Mouse (Mus musculus): Measurements from ENCODE around the gene Hivep3. TPM values are rescaled to one million over a fixed set of nuclear protein-coding genes. Genes with fewer than 3 reads are reported as not detected.

Gene Hivep3
- polyA plus RNA-seq, 1 experiment from 2014 or later, result 8.6 TPM

DNA sequence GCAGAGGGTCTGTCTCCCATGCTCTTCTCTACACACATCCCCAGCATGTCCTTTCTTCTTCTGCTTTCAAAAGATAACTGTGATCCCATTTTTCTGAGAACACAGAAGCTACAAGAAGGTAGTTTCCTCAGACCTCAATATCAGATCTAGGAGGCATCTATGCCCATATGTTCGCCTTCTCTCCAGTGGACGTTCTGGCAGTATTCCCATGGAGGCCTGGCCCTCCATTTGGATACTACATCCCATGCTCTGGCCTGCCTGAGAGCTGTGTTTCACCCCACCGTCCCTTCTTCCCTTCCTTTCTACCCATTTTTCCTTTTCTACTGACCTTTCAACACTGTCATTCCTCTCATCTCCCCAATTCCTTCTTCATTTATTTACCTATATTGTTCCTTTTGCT, 34.5 kb downstream of the Hivep3 start:
- H3K4me2 ChIP-seq (replicated peaks; ENCODE audit: low read depth, low read length), result no peak overlapping the region
- H3K27ac ChIP-seq (ENCODE audit: low read length), result no peak overlapping the region
- no peak overlapping the region for H3K9ac ChIP-seq (replicated peaks; ENCODE audit: low read depth, low read length)
- H3K4me3 ChIP-seq (ENCODE audit: low read depth, low read length), result no peak overlapping the region
- H3K4me1 ChIP-seq (ENCODE audit: control insufficient read depth, insufficient read depth, low read length), result no peaks in the 10 kb centered on the region
- 82% methylated on average over 3 of the region's 3 CpGs for WGBS
- H3K9me3 ChIP-seq (ENCODE audit: control insufficient read depth, low read depth, low read length), result no peaks in the 10 kb centered on the region
- no peaks in the 10 kb centered on the region for H3K36me3 ChIP-seq (ENCODE audit: control insufficient read depth, insufficient read depth, low read length)
- no peak for ATAC-seq (ENCODE audit: insufficient number of reproducible peaks, insufficient read depth, low FRiP score, low read depth)
- H3K27me3 ChIP-seq (ENCODE audit: control insufficient read depth, insufficient read depth, low read length), result no peaks in the 10 kb centered on the region

DNA sequence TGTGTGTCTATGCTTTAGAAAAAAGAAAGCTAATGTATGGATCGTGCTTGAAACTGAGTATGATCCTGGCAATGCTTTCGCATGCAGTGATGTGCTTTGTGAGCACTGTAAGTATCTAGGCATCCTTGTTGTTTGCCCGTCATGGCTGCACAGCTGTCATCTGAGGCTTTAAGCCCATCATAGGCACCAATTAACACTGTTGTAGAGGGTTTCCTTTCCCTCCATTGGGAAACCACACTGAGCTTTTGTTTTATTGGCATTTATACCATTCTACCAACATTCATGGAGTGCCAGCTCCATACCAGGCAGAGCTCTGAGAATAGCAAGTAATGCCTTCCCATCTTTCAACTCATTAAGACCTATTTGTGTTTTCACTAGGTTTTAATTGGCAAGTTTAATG, 42.3 kb downstream of the Hivep3 start:
- Histone ChIP-seq H3K27me3 (ENCODE audit: control insufficient read depth, insufficient read depth, low read length) (no peaks in the 10 kb centered on the region), H3K36me3 (ENCODE audit: control insufficient read depth, insufficient read depth, low read length) (no peaks in the 10 kb centered on the region), H3K27ac (ENCODE audit: low read length) (no peak overlapping the region), H3K4me2 (replicated peaks; ENCODE audit: low read depth, low read length) (no peak overlapping the region), H3K4me3 (ENCODE audit: low read depth, low read length) (no peak overlapping the region), H3K4me1 (ENCODE audit: control insufficient read depth, insufficient read depth, low read length) (no peaks in the 10 kb centered on the region), H3K9me3 (ENCODE audit: control insufficient read depth, low read depth, low read length) (no peaks in the 10 kb centered on the region), H3K9ac (replicated peaks; ENCODE audit: low read depth, low read length) (no peak overlapping the region)
- WGBS, result 74% methylated on average over 3 of the region's 3 CpGs
- ATAC-seq (ENCODE audit: insufficient number of reproducible peaks, insufficient read depth, low FRiP score, low read depth), result no peak

- no peak for ATAC-seq (ENCODE audit: insufficient number of reproducible peaks, insufficient read depth, low FRiP score, low read depth)
- H3K9me3 ChIP-seq (ENCODE audit: control insufficient read depth, low read depth, low read length), result no peaks in the 10 kb centered on the region
These were observed 43.6 kb downstream of the Hivep3 start for GRCm38 (mm10) chr4:119777146-119777545.

GRCm38 (mm10) chr4:119779561-119780400, 46.2 kb downstream of the Hivep3 start:
- Histone ChIP-seq H3K4me2 (replicated peaks; ENCODE audit: low read depth, low read length) (no peak overlapping the region), H3K9ac (replicated peaks; ENCODE audit: low read depth, low read length) (no peak overlapping the region), H3K4me1 (ENCODE audit: control insufficient read depth, insufficient read depth, low read length) (no peaks in the 10 kb centered on the region), H3K9me3 (ENCODE audit: control insufficient read depth, low read depth, low read length) (no peaks in the 10 kb centered on the region), H3K4me3 (ENCODE audit: low read depth, low read length) (no peak overlapping the region), H3K27ac (ENCODE audit: low read length) (no peak overlapping the region), H3K27me3 (ENCODE audit: control insufficient read depth, insufficient read depth, low read length) (no peaks in the 10 kb centered on the region), H3K36me3 (ENCODE audit: control insufficient read depth, insufficient read depth, low read length) (no peaks in the 10 kb centered on the region)
- no peak for ATAC-seq (ENCODE audit: insufficient number of reproducible peaks, insufficient read depth, low FRiP score, low read depth)
- WGBS, result 59% methylated on average over 5 of the region's 5 CpGs

More at GRCm38 (mm10) chr4:119777146-119777545, 43.6 kb downstream of the Hivep3 start:
- no peaks in the 10 kb centered on the region for H3K36me3 ChIP-seq (ENCODE audit: control insufficient read depth, insufficient read depth, low read length)
- 82% methylated on average over 3 of the region's 3 CpGs for WGBS
- no peak overlapping the region for H3K27ac ChIP-seq (ENCODE audit: low read length)
- no peak overlapping the region for H3K4me2 ChIP-seq (replicated peaks; ENCODE audit: low read depth, low read length)
- no peak overlapping the region for H3K4me3 ChIP-seq (ENCODE audit: low read depth, low read length)
- H3K4me1 ChIP-seq (ENCODE audit: control insufficient read depth, insufficient read depth, low read length), result no peaks in the 10 kb centered on the region
- H3K27me3 ChIP-seq (ENCODE audit: control insufficient read depth, insufficient read depth, low read length), result no peaks in the 10 kb centered on the region
- no peak overlapping the region for H3K9ac ChIP-seq (replicated peaks; ENCODE audit: low read depth, low read length)

- no peak overlapping the region for H3K4me2 ChIP-seq (replicated peaks; ENCODE audit: low read depth, low read length)
- no peaks in the 10 kb centered on the region for H3K9me3 ChIP-seq (ENCODE audit: control insufficient read depth, low read depth, low read length)
- no peaks in the 10 kb centered on the region for H3K27me3 ChIP-seq (ENCODE audit: control insufficient read depth, insufficient read depth, low read length)
- H3K4me3 ChIP-seq (ENCODE audit: low read depth, low read length), result no peak overlapping the region
- no peak overlapping the region for H3K9ac ChIP-seq (replicated peaks; ENCODE audit: low read depth, low read length)
- no peak for ATAC-seq (ENCODE audit: insufficient number of reproducible peaks, insufficient read depth, low FRiP score, low read depth)
- H3K27ac ChIP-seq (ENCODE audit: low read length), result no peak overlapping the region
- no peaks in the 10 kb centered on the region for H3K36me3 ChIP-seq (ENCODE audit: control insufficient read depth, insufficient read depth, low read length)
- 70% methylated on average over 6 of the region's 6 CpGs for WGBS
- no peaks in the 10 kb centered on the region for H3K4me1 ChIP-seq (ENCODE audit: control insufficient read depth, insufficient read depth, low read length)
These were observed 47.3 kb downstream of the Hivep3 start for GRCm38 (mm10) chr4:119780881-119781280.

GRCm38 (mm10) chr4:119784959-119785358, 51.4 kb downstream of the Hivep3 start:
- Histone ChIP-seq H3K4me3 (ENCODE audit: low read depth, low read length) (no peak overlapping the region), H3K9ac (replicated peaks; ENCODE audit: low read depth, low read length) (no peak overlapping the region), H3K27me3 (ENCODE audit: control insufficient read depth, insufficient read depth, low read length) (no peaks in the 10 kb centered on the region), H3K9me3 (ENCODE audit: control insufficient read depth, low read depth, low read length) (no peaks in the 10 kb centered on the region), H3K27ac (ENCODE audit: low read length) (no peak overlapping the region), H3K36me3 (ENCODE audit: control insufficient read depth, insufficient read depth, low read length) (no peaks in the 10 kb centered on the region), H3K4me2 (replicated peaks; ENCODE audit: low read depth, low read length) (no peak overlapping the region), H3K4me1 (ENCODE audit: control insufficient read depth, insufficient read depth, low read length) (no peaks in the 10 kb centered on the region)
- 87% methylated on average over 3 of the region's 3 CpGs for WGBS
- no peak for ATAC-seq (ENCODE audit: insufficient number of reproducible peaks, insufficient read depth, low FRiP score, low read depth)

DNA sequence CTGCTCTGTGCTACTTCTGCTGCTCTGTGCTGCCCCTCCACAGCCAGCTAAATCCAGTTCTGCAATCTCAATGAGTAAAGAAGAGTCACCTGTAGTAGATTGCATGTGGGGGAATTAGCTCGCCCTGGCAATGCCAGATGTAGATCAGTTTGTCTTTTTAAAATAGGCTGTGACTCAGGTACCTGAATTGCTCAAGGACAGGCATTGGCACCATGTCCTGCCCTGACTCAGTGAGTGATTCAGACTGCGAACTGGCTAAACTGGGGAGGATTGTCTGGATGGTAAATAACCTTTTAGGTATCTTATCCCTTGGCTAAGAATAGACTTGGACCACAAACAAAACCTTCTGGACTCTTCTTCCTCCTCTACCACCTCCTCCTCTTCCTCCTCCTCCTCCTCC, 52.7 kb downstream of the Hivep3 start:
- Histone ChIP-seq H3K27ac (ENCODE audit: low read length) (no peak overlapping the region), H3K4me3 (ENCODE audit: low read depth, low read length) (no peak overlapping the region), H3K27me3 (ENCODE audit: control insufficient read depth, insufficient read depth, low read length) (no peaks in the 10 kb centered on the region), H3K4me2 (replicated peaks; ENCODE audit: low read depth, low read length) (no peak overlapping the region), H3K4me1 (ENCODE audit: control insufficient read depth, insufficient read depth, low read length) (no peaks in the 10 kb centered on the region), H3K36me3 (ENCODE audit: control insufficient read depth, insufficient read depth, low read length) (no peaks in the 10 kb centered on the region), H3K9me3 (ENCODE audit: control insufficient read depth, low read depth, low read length) (no peaks in the 10 kb centered on the region), H3K9ac (replicated peaks; ENCODE audit: low read depth, low read length) (no peak overlapping the region)
- 79% methylated on average over 2 of the region's 2 CpGs for WGBS
- ATAC-seq (ENCODE audit: insufficient number of reproducible peaks, insufficient read depth, low FRiP score, low read depth), result no peak

DNA sequence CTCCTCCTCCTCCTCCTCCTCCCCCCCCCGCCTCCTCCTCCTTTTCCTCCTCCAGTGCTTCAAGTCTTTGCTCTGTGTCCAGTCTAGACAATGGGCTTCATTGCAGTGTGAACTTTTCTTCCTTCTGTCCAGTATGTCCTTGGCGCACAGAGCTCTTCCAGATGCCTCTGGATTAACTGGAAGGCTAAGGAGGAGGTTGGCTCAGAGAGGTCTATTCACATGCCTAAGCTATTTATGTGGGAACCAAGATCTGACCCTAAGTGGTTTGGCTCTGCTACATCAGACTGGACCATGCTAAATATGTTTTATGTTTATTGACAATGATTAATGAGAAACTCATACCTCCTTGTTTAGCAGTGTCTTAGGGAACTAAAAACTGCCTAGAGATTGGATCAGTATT, 53.1 kb downstream of the Hivep3 start:
- 84% methylated on average over 1 of the region's 2 CpGs for WGBS
- Histone ChIP-seq H3K4me1 (ENCODE audit: control insufficient read depth, insufficient read depth, low read length) (no peaks in the 10 kb centered on the region), H3K9ac (replicated peaks; ENCODE audit: low read depth, low read length) (no peak overlapping the region), H3K4me2 (replicated peaks; ENCODE audit: low read depth, low read length) (no peak overlapping the region), H3K36me3 (ENCODE audit: control insufficient read depth, insufficient read depth, low read length) (no peaks in the 10 kb centered on the region), H3K27ac (ENCODE audit: low read length) (no peak overlapping the region), H3K27me3 (ENCODE audit: control insufficient read depth, insufficient read depth, low read length) (no peaks in the 10 kb centered on the region), H3K4me3 (ENCODE audit: low read depth, low read length) (no peak overlapping the region), H3K9me3 (ENCODE audit: control insufficient read depth, low read depth, low read length) (no peaks in the 10 kb centered on the region)
- no peak for ATAC-seq (ENCODE audit: insufficient number of reproducible peaks, insufficient read depth, low FRiP score, low read depth)

GRCm38 (mm10) chr4:119788746-119789145, 55.2 kb downstream of the Hivep3 start:
- H3K9me3 ChIP-seq (ENCODE audit: control insufficient read depth, low read depth, low read length), result no peaks in the 10 kb centered on the region
- H3K27ac ChIP-seq (ENCODE audit: low read length), result no peak overlapping the region
- H3K36me3 ChIP-seq (ENCODE audit: control insufficient read depth, insufficient read depth, low read length), result no peaks in the 10 kb centered on the region
- no peaks in the 10 kb centered on the region for H3K4me1 ChIP-seq (ENCODE audit: control insufficient read depth, insufficient read depth, low read length)
- no peak overlapping the region for H3K4me3 ChIP-seq (ENCODE audit: low read depth, low read length)
- WGBS, result 92% methylated on average over 6 of the region's 6 CpGs
- no peak overlapping the region for H3K9ac ChIP-seq (replicated peaks; ENCODE audit: low read depth, low read length)
- H3K4me2 ChIP-seq (replicated peaks; ENCODE audit: low read depth, low read length), result no peak overlapping the region
- H3K27me3 ChIP-seq (ENCODE audit: control insufficient read depth, insufficient read depth, low read length), result no peaks in the 10 kb centered on the region
- ATAC-seq (ENCODE audit: insufficient number of reproducible peaks, insufficient read depth, low FRiP score, low read depth), result no peak

All from stomach, embryonic 14.5 days (tissue).